Mouse (Mus musculus) central nervous system, embryonic 14 days (tissue): Measurements from ENCODE around the gene Rlf. TPM values are rescaled to one million over a fixed set of nuclear protein-coding genes. Genes with fewer than 3 reads are reported as not detected.

Source experiments
- polyA plus RNA-seq: library from polyadenylated mRNA; depleted of rRNA; stranded (reverse); fragments of >200 nt; gene quantifications from 2 replicates; pipeline ENCODE4 v1.2.3, GENCODE M21; 2012; rRNA removed

The Rlf gene
- polyA plus RNA-seq: 20.7 and 22.0 TPM in 2 replicates

GRCm38 (mm10) chr4:121214793-121215304 lies at the start of gene Rlf:
TSS of gene Rlf (minus strand) at chr4:121215084.

GRCm38 (mm10) chr4:121109126-121109525 lies 105.8 kb downstream of the Rlf start, which contains the start of gene Tmco2:
TSS of gene Tmco2 (minus strand) at chr4:121109226.

GRCm38 (mm10) chr4:121097650-121098378 lies 117.1 kb downstream of the Rlf start, which contains the start of gene Zmpste24:
TSS of gene Zmpste24 (minus strand) at chr4:121098241.

Other genes starting within 250 kb of the Rlf start
- gene Smap2, start 197.8 kb downstream of the Rlf start, polyA plus RNA-seq: 38.3 and 41.2 TPM in 2 replicates
- 19.1 and 113 TPM in 2 replicates for gene Col9a2, start 175.7 kb downstream of the Rlf start, polyA plus RNA-seq
- gene Zmpste24, start 116.8 kb downstream of the Rlf start, polyA plus RNA-seq: 17.9 and 18.0 TPM in 2 replicates
- not detected in 2 replicates for gene Tmco2, start 105.9 kb downstream of the Rlf start, polyA plus RNA-seq
- not detected in 2 replicates for gene Gm12888, start 109.8 kb upstream of the Rlf start, polyA plus RNA-seq
- gene Gm12886, start 208.0 kb upstream of the Rlf start, polyA plus RNA-seq: not detected in 2 replicates